Mouse (Mus musculus): ENCODE data around the gene Bcl2l1. TPM values are rescaled to one million over a fixed set of nuclear protein-coding genes. Genes with fewer than 3 reads are reported as not detected.

Bcl2l1 gene
- polyA plus RNA-seq, 2 experiments from 2014 or later: 52.4 to 59.9 TPM

- ATAC-seq: no peak
Measured at GRCm38 (mm10) chr2:152823770-152824169, 7.8 kb downstream of the Bcl2l1 start.

- ATAC-seq: no peak
Measured at GRCm38 (mm10) chr2:152821566-152821965, 10.0 kb downstream of the Bcl2l1 start.

GRCm38 (mm10) chr2:152821023-152821422 lies 10.5 kb downstream of the Bcl2l1 start:
- ATAC-seq: no peak

GRCm38 (mm10) chr2:152820369-152820768 lies 11.2 kb downstream of the Bcl2l1 start:
- ATAC-seq: no peak

GRCm38 (mm10) chr2:152819926-152820325 lies 11.6 kb downstream of the Bcl2l1 start:
- no peak for ATAC-seq

GRCm38 (mm10) chr2:152819097-152819624 lies 12.4 kb downstream of the Bcl2l1 start:
- ATAC-seq: no peak

- no peak for ATAC-seq
Measured at GRCm38 (mm10) chr2:152818679-152819078, 12.8 kb downstream of the Bcl2l1 start.

- ATAC-seq: no peak
Measured at GRCm38 (mm10) chr2:152817596-152818291, 13.8 kb downstream of the Bcl2l1 start.

GRCm38 (mm10) chr2:152816657-152817348 lies 14.7 kb downstream of the Bcl2l1 start:
- no peak for ATAC-seq

GRCm38 (mm10) chr2:152815879-152816656 lies 15.5 kb downstream of the Bcl2l1 start:
- peak; percentile 41 for ATAC-seq

- no peak for ATAC-seq
Measured at GRCm38 (mm10) chr2:152814213-152814874, 17.2 kb downstream of the Bcl2l1 start.

- no peak for ATAC-seq
Measured at GRCm38 (mm10) chr2:152813232-152813631, 18.3 kb downstream of the Bcl2l1 start.

GRCm38 (mm10) chr2:152811336-152812165 lies 20.0 kb downstream of the Bcl2l1 start:
- peak; percentile 39 for ATAC-seq

- peak; percentile 64 for ATAC-seq
Measured at GRCm38 (mm10) chr2:152810158-152810941, 21.2 kb downstream of the Bcl2l1 start.

GRCm38 (mm10) chr2:152808178-152808577 lies 23.4 kb downstream of the Bcl2l1 start:
- no peak for ATAC-seq

GRCm38 (mm10) chr2:152806037-152806436 lies 25.5 kb downstream of the Bcl2l1 start:
- no peak for ATAC-seq

GRCm38 (mm10) chr2:152805111-152805490 lies 26.4 kb downstream of the Bcl2l1 start:
- no peak for ATAC-seq

- no peak for ATAC-seq
Measured at GRCm38 (mm10) chr2:152804408-152805110, 27.0 kb downstream of the Bcl2l1 start.

GRCm38 (mm10) chr2:152803081-152803480 lies 28.4 kb downstream of the Bcl2l1 start:
- peak; percentile 74 for ATAC-seq

GRCm38 (mm10) chr2:152802303-152802702 lies 29.2 kb downstream of the Bcl2l1 start:
- ATAC-seq: no peak

All from activated CD4-positive, CD25-positive, alpha-beta regulatory T cell, adult 4 months (primary cell).